Mouse (Mus musculus) cerebellum, adult 8-10 months (tissue): Measurements from ENCODE around the gene Wwc2.
"Not testable (repeated sequence)": the region's sequence is repeated elsewhere in the genome, so short reads cannot be mapped to it uniquely, and the experiment has no call there.

Source experiments
- DNase-seq: peaks from one replicate; pipeline ENCODE4 v3.0.0; 2022

Gene Wwc2

DNA sequence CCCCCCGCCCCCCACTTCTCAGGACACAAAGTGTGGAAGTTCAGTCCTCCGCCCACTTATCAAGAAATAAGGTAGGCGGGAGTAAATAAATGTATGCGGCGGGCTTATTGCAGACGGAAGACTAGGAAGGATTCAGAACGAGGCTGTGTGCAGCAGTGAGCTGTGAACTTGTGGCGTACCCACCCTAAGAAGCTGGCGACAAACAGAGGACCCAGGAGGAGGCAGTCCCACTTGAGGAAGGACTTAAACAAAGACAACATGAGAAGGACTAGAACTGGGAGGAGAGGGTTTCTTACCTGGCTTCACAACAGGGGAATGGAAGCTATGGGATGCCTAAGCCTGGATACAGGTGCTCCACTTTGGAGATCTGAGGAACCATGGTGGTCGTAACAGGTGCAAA, 147.1 kb downstream of the Wwc2 start:
- no peak for DNase-seq

- no peak for DNase-seq
Measured at GRCm38 (mm10) chr8:47843063-47843462, 147.7 kb downstream of the Wwc2 start.

GRCm38 (mm10) chr8:47833944-47834343, 156.8 kb downstream of the Wwc2 start:
- no peak for DNase-seq

- no peak for DNase-seq
Measured at GRCm38 (mm10) chr8:47832616-47833015, 158.1 kb downstream of the Wwc2 start.

DNA sequence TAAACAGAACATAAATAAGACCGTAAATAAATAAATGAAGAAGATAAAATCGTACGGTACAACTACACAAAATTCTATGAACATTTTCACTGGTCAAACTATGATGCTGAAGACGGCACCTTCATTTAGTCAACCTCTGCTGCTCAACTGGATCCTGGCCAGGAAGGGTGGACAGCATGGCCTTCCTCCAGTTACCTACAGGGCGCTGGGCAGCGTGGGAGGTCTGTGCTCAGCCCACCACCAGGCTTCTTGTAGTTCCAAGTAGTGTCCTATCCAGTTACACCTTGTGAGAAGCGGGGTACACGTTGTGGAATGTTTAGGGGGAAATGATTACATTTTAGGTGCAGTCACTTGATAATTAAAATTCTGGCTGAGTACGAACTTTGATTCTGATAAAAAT, 163.8 kb downstream of the Wwc2 start:
- no peak for DNase-seq

DNA sequence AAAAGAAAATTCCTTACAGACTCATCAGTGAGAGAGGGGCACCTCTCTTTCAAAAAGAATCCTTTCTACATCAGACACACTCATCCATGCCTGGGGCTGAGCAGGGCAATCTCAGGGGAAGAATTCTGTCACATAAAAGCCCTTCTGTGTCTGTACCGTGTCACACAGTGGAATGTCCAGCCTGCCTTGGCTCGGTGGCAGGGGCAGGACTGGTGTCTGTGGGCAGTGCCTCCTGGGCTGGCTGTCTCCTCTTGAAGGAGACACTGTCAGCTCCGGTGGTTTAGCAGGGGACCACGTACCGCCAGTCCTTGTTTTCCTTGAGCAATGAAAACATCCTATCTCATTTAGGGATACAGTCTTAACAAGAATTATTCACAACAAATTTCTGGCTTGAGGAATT, 165.1 kb downstream of the Wwc2 start:
- no peak for DNase-seq

- DNase-seq, result no peak
Measured at GRCm38 (mm10) chr8:47824182-47824581, 166.5 kb downstream of the Wwc2 start, which contains the start of gene Cldn22. Cldn22 (plus strand) TSS chr8:47824482.

DNA sequence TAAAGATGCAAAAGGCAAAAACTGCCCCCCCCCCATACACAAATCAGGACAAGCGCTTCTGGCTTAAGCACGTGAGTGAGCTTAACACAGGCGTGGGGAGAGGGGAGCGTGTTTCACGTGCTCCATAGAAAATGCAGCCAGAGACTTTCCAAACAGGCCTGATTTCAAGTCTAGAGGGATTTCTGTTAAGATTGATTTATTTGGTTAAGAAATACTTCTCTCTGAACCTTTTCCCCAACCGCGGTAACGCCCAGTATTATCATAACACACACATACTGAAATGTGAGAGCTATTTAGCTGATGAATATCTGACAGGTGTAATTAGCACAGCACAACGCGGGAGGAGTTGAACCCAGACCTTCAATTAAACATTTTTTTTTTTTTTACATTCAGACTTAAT, 166.9 kb downstream of the Wwc2 start:
- no peak for DNase-seq

- DNase-seq, result not testable (repeated sequence)
Measured at GRCm38 (mm10) chr8:47822541-47822940, 168.2 kb downstream of the Wwc2 start.

DNA sequence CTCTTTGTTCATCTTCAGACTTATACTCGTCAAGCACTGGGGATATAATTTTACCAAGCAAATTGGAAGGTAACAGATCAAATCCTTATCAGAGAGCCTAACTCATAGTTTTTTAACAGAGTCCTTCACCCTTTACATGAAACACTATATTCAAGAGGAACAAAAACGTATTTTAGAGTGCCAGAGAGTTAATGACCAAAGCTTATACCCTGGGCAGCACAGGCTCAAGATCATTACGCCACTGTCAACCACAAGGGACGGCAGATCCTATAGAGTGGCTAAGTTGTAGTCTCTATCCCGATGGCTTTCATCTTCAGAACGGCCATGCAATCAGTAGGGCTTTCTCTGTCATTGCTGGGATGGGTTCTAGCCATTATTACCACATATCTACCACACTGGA, 168.9 kb downstream of the Wwc2 start, which contains the start of gene Cldn24:
TSS of gene Cldn24 (plus strand) at position 301 of the 400 bp plus-strand sequence.
- no peak for DNase-seq

- no peak for DNase-seq
Measured at GRCm38 (mm10) chr8:47820914-47821772, 169.6 kb downstream of the Wwc2 start.

DNA sequence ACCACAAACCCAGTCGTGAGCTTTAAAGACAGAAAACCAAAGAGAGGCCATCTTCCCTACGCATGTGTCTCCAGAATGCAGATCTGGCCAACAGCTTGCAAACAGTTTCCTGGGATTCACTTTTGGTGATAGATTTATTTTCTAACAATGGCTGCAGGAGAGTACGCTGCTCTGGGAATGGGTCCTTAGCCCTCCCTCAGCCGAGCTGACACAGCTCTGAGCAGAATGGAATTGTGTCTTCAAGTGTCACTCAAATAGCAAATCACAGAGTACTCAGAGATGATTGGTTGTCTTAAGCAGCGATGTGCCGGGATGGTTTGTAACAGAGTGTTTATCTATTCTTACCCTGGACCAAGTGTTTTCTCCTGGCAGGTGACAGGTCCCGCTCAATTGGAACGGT, 171.7 kb downstream of the Wwc2 start:
- DNase-seq, result no peak

DNA sequence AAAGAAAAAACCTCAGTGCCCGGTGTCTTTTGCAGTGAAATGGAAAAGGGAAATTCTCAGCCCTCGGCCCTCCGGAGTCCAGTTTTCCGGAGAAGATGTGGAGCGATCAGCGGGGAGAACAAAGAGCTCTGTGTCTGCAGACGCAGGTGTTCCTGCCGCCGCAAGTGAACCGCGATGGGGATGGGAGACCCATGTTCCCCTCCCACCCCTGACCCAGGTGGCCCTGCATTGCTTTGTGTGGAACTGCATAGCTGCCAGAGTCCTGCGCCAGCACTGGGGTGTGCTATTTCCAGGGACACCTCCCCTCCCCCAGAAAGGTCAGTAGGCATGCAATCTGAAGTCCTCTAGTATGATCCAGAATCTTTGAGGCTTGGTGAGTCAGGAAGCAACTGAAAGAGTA, 179.5 kb downstream of the Wwc2 start:
- no peak for DNase-seq

DNA sequence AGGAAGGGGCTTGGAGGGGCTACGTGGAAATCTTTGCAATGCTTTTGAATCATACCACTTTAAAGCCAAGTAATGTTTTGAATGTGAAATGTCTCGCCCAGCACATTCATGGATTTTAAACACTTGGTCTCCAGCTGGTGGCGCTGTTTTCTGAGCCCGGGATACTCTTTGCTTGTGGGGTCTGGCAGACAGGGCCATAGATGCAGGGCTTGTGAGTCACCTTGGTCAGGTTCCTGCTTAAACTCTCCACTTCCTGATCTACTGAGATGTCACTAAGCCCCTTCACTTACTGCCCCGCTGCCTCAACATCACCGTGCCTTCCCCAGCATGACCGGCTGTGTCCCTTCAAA, 180.1 kb downstream of the Wwc2 start:
- no peak for DNase-seq

GRCm38 (mm10) chr8:47809970-47810665, 180.6 kb downstream of the Wwc2 start:
- DNase-seq, result no peak

- DNase-seq, result no peak
Measured at GRCm38 (mm10) chr8:47804262-47804661, 186.5 kb downstream of the Wwc2 start.

DNA sequence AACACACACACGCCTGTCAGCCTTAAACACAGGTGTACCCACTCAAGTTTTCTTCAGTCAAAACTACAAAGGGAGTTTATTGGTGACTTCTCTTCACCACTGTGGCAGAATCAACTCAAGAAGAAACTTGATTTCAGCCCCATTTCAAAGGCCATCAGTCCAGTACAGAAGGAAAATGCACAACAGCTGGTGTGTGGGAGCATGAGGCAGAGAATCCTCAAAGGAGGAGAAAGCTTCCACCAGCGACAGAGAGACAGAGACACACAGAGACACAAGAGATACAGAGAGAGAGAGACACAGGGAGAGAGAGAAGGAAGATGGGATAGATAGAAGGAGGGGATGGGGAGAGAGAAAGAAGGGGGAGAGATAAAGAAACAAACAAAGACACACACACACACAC, 188.4 kb downstream of the Wwc2 start:
- no peak for DNase-seq

DNA sequence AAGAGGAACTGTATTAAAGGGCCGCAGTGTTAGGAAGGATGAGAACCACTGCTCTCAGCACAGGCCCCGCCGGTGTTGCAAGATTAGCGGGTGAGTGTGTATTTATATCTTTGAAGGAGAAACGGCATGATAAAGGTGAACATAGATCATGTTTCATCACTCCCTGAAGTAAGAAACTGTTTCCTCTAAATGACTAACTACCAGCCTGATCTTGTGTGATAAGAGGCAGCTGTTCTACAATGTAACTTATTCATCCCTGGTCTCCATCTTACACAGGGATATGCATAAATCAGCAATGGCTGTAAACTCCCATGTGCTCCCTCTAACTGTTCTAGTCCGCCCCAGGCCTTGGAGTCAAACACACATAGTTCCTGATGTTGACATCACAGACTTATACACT, 191.3 kb downstream of the Wwc2 start:
- no peak for DNase-seq

DNA sequence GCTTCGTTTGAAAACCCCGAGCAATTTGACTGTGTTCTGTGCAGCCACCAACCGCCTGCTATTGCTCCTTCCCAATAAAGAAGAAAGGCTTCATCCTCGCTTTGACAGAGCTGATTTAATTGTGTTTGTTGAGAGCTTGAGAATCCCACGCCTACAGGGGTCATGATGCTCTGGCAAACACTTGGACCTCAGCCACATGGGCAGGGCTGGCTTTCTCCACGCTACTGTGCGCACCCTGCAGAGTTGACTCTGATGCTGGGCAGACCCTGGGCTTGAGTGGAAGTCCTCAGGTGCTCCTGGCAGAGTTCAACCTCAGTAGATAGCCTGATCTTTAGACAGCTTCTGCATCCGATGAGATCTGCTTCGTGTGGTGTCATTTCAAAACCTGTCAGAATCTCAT, 198.7 kb downstream of the Wwc2 start:
- no peak for DNase-seq

DNA sequence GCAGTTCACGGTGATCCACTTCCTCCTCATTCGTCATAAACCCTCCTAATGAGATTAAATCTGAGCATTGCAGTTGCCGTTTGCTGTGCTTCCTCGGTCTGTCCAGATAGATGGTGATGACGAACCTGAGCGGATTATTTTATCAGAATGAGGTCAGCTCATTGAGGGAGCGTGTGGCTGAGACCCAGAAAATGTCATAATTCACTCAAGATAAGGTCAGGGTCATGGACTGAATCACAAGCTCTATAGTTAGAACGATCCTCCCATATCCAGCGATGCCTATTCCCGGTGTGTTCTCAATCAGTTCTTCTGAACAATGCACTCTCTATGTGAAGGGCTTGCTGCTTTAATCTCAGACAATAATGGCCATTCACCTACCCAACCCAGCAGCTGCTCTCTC, 203.0 kb downstream of the Wwc2 start:
- no peak for DNase-seq

DNA sequence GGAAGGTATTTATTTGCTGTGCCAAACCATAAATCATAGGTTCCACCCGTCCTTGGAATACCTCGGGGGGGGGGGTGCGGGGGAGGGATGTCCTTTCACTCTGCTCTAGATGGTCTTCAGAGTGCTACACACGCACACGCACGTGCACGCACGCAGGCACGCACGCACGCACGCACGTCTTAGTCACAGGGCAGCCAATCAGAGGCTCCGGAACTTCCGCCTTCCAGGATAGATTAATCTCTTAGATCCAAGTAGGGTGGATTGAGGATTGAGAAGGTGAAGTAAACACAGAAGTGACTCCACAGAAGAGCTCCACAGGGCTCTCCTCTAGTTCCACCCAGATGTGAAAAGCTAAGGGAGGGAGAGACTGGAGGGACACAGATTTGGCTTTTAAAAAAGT, 204.4 kb downstream of the Wwc2 start:
- DNase-seq, result no peak

DNA sequence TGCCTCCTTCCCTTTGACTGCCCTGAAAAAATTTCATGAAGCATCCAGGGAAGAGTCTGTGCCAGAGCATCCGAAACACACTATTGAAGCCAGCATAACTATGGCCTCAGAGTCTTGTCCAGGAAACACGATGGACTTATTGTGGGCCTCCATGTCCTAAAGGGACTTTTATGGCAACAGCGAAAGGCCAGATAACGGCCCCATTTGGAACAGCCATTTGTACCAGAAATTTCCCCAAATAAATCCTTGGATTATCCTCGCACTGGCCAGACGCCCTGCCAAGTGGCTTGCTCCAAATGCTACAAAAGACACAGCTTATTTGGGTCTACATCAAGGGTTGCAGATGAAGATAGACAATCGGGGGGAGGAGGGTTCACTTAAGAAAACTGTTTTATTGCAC, 206.3 kb downstream of the Wwc2 start:
- no peak for DNase-seq

GRCm38 (mm10) chr8:47783944-47784343, 206.8 kb downstream of the Wwc2 start:
- DNase-seq, result no peak

GRCm38 (mm10) chr8:47783544-47783943, 207.2 kb downstream of the Wwc2 start:
- DNase-seq, result no peak
